ENCODE assay signal across 18 mouse cellular contexts in the genomic region with DNA sequence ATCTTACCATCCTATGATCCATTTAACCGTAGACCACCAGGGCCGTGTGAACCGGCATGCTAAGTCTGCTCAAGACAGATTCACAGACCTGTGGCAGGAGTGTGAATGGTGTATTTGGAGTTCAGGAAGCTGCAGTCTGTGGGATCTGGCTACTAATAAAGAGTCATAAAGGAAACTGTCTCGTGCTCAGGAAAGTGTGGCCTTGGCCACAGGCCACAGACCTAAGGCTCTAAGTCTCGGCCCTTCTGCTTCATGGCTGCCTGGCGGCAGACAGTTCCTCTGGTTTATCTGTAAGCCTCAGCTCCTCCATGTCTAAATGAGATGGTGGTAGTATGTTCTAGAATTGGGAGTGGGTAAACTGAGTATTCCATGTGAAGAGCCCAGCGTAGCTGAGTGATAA. TPM values are rescaled to one million over a fixed set of nuclear protein-coding genes. Genes with fewer than 3 reads are reported as not detected.
A peak's percentile ranks its signal among the peaks of the same experiment; 100 is the strongest.
DNase-seq lines count a peak whose midpoint lies in the region; ATAC-seq lines count a peak whose summit lies in the region.
"Had no signal": no experiment of that assay in that cellular context is flagged by ENCODE, and none has a peak within 500 bp of the region (broad histone marks: within the 10 kb centered on the region; RNA-seq: fewer than 3 reads in every experiment).

No protein-coding gene starts in this region.

- 0 out of 2 replicates have a peak, but pooled peaks have one; percentile 38 for ATAC-seq in megakaryocyte, adult 5-6 weeks (ENCODE audit: poor library complexity, severe bottlenecking)
- no peak for ATAC-seq in inflammation-experienced regulatory T-cells, adult 6 months
- ATAC-seq: CD4-positive, CD25-positive, alpha-beta regulatory T cell, adult 4 months; midbrain, embryonic 15.5 days had no signal

- peak; percentile 30 for DNase-seq in adrenal gland, postnatal 10 days
- DNase-seq in adrenal gland, adult 18-20 months (ENCODE audit: low spot score in 2 of 2), result no peak
- peak; percentile 13 for DNase-seq in lung, postnatal 36 days
- DNase-seq in lung, adult 18-20 months, result no peak
- DNase-seq in testis, postnatal 10 days (ENCODE audit: low spot score), result no peak
- DNase-seq: cerebellum, adult 9-10 months; cerebellum, postnatal 36 days; embryo, embryonic 11 days; gastrocnemius, postnatal 10 days; kidney, adult 18-20 months; kidney, postnatal 4 days; lung, postnatal 4 days; thymus, adult 2 months; thymus, postnatal 36 days had no signal

RNA-seq across cellular contexts. Expression of gene Cnnm2, which starts 30.0 kb away (rescaled TPM):
- 10 to 100 TPM; 13.2 to 23.4 TPM for total RNA-seq in adrenal gland, postnatal 10 days (2021)
- 10 to 100 TPM; 34.8 to 50.8 TPM for total RNA-seq in adrenal gland, adult 18-20 months (2021)
- total RNA-seq in megakaryocyte, adult 5-6 weeks (2015), result 3.9 and 6.9 TPM in 2 replicates
- total RNA-seq in megakaryocyte, adult 5-6 weeks (2017), result 2.4 and 4.3 TPM in 2 replicates
- polyA plus RNA-seq in inflammation-experienced regulatory T-cells, adult 6 months (2017; shearing (Covaris generic)), result 1 to 10 TPM in 1 of 3 experiments, under 1 TPM in 2; 0.36 to 1.2 (median 0.44) TPM

Comparison
In these comparisons a context has a peak if more than half of its experiments do, and no peak if none do; other contexts are left out.
1. DNase-seq: peak in adrenal gland, postnatal 10 days (single experiment) and lung, postnatal 36 days (single experiment); none in adrenal gland, adult 18-20 months (0 of 2), lung, adult 18-20 months (0 of 2) and testis, postnatal 10 days (single experiment).